8 mouse cellular contexts compared by ENCODE assay signal in the genomic region with DNA sequence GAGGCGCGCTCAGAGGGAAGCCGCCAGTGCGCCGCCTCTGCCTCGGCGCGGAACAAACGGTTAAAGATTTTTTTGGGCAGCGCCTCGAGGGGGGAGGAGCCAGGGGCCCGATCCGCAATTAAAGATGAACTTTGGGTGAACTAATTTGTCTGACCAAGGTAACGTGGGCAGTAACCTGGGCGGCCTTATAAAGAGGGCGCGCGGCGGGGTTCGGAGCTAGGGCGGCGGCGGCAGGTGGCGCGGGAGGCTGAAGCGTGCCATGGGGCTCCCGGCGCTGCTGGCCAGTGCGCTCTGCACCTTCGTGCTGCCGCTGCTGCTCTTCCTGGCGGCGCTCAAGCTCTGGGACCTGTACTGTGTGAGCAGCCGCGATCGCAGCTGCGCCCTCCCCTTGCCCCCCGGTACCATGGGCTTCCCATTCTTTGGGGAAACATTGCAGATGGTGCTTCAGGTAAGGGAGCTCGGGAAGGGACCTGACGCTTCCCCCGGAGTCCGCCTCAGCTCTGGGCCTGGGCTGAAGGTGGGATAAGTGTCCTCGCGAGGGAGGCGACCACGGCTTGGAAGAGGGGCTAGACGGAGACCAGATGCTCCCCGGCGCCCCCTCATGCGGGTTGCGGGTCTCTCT. TPM values are rescaled to one million over a fixed set of nuclear protein-coding genes. Genes with fewer than 3 reads are reported as not detected.
DNase-seq lines count a peak whose midpoint lies in the region; ATAC-seq lines count a peak whose summit lies in the region.

A gene (plus strand): TSS at position 148 of the 622 bp plus-strand sequence.

- no peaks in the 10 kb centered on the region for H3K9me3 ChIP-seq in forebrain, embryonic 11.5 days (ENCODE audit: control insufficient read depth, low read length)
- no peaks in the 10 kb centered on the region for H3K9me3 ChIP-seq in limb, embryonic 10.5 days (replicated peaks)

- H3K27me3 ChIP-seq in forebrain, embryonic 11.5 days (ENCODE audit: control insufficient read depth, insufficient read depth, low read length) = peaks cover 96% of the 10 kb centered on the region
- peaks cover 100% of the 10 kb centered on the region for H3K27me3 ChIP-seq in limb, embryonic 10.5 days (ENCODE audit: low read depth, poor library complexity, severe bottlenecking)

- under 1% methylated on average over 51 of the region's 51 CpGs for WGBS in forebrain, embryonic 11.5 days
- WGBS in limb, embryonic 10.5 days = under 1% methylated on average over 51 of the region's 51 CpGs

- no peak for ATAC-seq in forebrain, embryonic 11.5 days (replicated peaks; ENCODE audit: low FRiP score)

- H3K36me3 ChIP-seq in forebrain, embryonic 11.5 days (ENCODE audit: control insufficient read depth, insufficient read depth, low read length) = no peaks in the 10 kb centered on the region
- H3K36me3 ChIP-seq in limb, embryonic 10.5 days = no peaks in the 10 kb centered on the region

- peaks cover 16% of the 10 kb centered on the region for H3K4me1 ChIP-seq in forebrain, embryonic 11.5 days (replicated peaks; ENCODE audit: control insufficient read depth, insufficient read depth, low read length)
- peaks cover 45% of the 10 kb centered on the region for H3K4me1 ChIP-seq in limb, embryonic 10.5 days

- no peak within 1 kb of the TSS for H3K27ac ChIP-seq in forebrain, embryonic 11.5 days (ENCODE audit: low read depth, low read length)
- H3K27ac ChIP-seq in limb, embryonic 10.5 days = peak within 1 kb of the TSS; percentile 30; the same call in 1 of the 2 replicates

- peak within 1 kb of the TSS; percentile 38 for H3K4me2 ChIP-seq in forebrain, embryonic 11.5 days (ENCODE audit: low read depth, low read length, severe bottlenecking)

- peak; percentile 34 for DNase-seq in kidney, adult 18-20 months
- DNase-seq in kidney, postnatal 14 days = no peak
- no peak for DNase-seq in forebrain, embryonic 11.5 days (ENCODE audit: low spot score)
- DNase-seq in limb, embryonic 10.5 days (ENCODE audit: low spot score) = peak; percentile 67
- peak; percentile 62 for DNase-seq in retina, embryonic 14.5 days (ENCODE audit: low spot score)
- DNase-seq in c-Kit-positive CD71-positive TER-119-positive erythroid progenitor cells, embryonic 14.5 days (ENCODE audit: low spot score) = no peak
- no peak for DNase-seq in cerebellum, adult 11 months
- DNase-seq in cerebellum, postnatal 36 days = no peak

- peak within 1 kb of the TSS; percentile 25 for H3K4me3 ChIP-seq in forebrain, embryonic 11.5 days (ENCODE audit: low read depth, low read length)
- H3K4me3 ChIP-seq in limb, embryonic 10.5 days = peak within 1 kb of the TSS; percentile 45

- no peak within 1 kb of the TSS for H3K9ac ChIP-seq in forebrain, embryonic 11.5 days (ENCODE audit: low read length)

RNA-seq across cellular contexts. Expression of the gene that starts here (rescaled TPM):
- polyA plus RNA-seq in forebrain, embryonic 11.5 days (2014; fragmentation: Nextera tagmentation; extraction: Ambion mirVana) = 1.4 and 1.5 TPM in 2 replicates
- 3.6 and 4.2 TPM in 2 replicates for polyA plus RNA-seq in limb, embryonic 10.5 days (2016; fragmentation: Nextera tagmentation; extraction: Ambion mirVana)

Comparison
In these comparisons a context has a peak if more than half of its experiments do, and no peak if none do; other contexts are left out.
1. DNase-seq: peak in kidney, adult 18-20 months (single experiment), limb, embryonic 10.5 days (single experiment) and retina, embryonic 14.5 days (single experiment); none in kidney, postnatal 14 days (single experiment), forebrain, embryonic 11.5 days (single experiment), c-Kit-positive CD71-positive TER-119-positive erythroid progenitor cells, embryonic 14.5 days (single experiment), cerebellum, adult 11 months (single experiment) and cerebellum, postnatal 36 days (0 of 2).